In genomic region chrX:169173796-169174195, GRCm38 (mm10) we compare ENCODE assay signal across 17 mouse cellular contexts. TPM values are rescaled to one million over a fixed set of nuclear protein-coding genes. Genes with fewer than 3 reads are reported as not detected.
A peak's percentile ranks its signal among the peaks of the same experiment; 100 is the strongest.
DNase-seq lines count a peak whose midpoint lies in the region; ATAC-seq and TF ChIP-seq lines count a peak whose summit lies in the region.
"Had no signal": no experiment of that assay in that cellular context is flagged by ENCODE, and none has a peak within 500 bp of the region (broad histone marks: within the 10 kb centered on the region; RNA-seq: fewer than 3 reads in every experiment).

No protein-coding gene starts in this region.

- H3K4me3 ChIP-seq in liver, adult 2 months (ENCODE audit: insufficient read depth, low read depth, low read length), result no peak overlapping the region
- H3K4me3 ChIP-seq in liver, embryonic 11.5 days (ENCODE audit: low read depth, low read length), result no peak overlapping the region
- no peak overlapping the region for H3K4me3 ChIP-seq in midbrain, postnatal 0 days (ENCODE audit: low read depth, low read length)
- H3K4me3 ChIP-seq: erythroblast, embryonic 14.5 days; heart, adult 2 months; lung, embryonic 15.5 days; midbrain, embryonic 13.5 days had no signal

- H3K79me2 ChIP-seq in liver, adult 2 months (ENCODE audit: control insufficient read depth, insufficient read depth, low read length), result no peaks in the 10 kb centered on the region

- H3K9ac ChIP-seq in liver, adult 2 months (ENCODE audit: low read depth, low read length), result no peak overlapping the region
- no peak overlapping the region for H3K9ac ChIP-seq in liver, embryonic 11.5 days (ENCODE audit: low read depth, low read length)
- H3K9ac ChIP-seq in midbrain, postnatal 0 days (replicated peaks; ENCODE audit: low read length, poor library complexity, severe bottlenecking), result no peak overlapping the region
- H3K9ac ChIP-seq: lung, embryonic 15.5 days; midbrain, embryonic 13.5 days had no signal

- peak; percentile 91 for DNase-seq in heart, adult 11 months
- DNase-seq in heart, postnatal 25 days (ENCODE audit: low spot score), result no peak
- DNase-seq in liver, adult 2 months (ENCODE audit: extremely low read depth, low read depth, low spot score), result peak; percentile 51
- no peak for DNase-seq in liver, embryonic 11.5 days (ENCODE audit: low spot score)
- peak; percentile 34 for DNase-seq in gastrocnemius, adult 18-20 months (ENCODE audit: low spot score)
- peak; percentile 16 for DNase-seq in lung, postnatal 25 days (ENCODE audit: low spot score)
- no peak for DNase-seq in left cerebral cortex, postnatal 4 days
- no peak for DNase-seq in midbrain, postnatal 0 days (ENCODE audit: low spot score)
- DNase-seq: B cell, adult 2 months; cerebellum, adult 8-10 months; layer of hippocampus, adult 9-11 months had no signal

- H3K4me1 ChIP-seq in liver, adult 2 months (ENCODE audit: control insufficient read depth, insufficient read depth, low read length), result peaks cover 2% of the 10 kb centered on the region; the same call in 1 of the 2 replicates
- no peaks in the 10 kb centered on the region for H3K4me1 ChIP-seq in liver, embryonic 11.5 days (replicated peaks; ENCODE audit: control insufficient read depth, insufficient read depth, low read length)
- no peaks in the 10 kb centered on the region for H3K4me1 ChIP-seq in midbrain, postnatal 0 days (ENCODE audit: insufficient read depth, low read length)
- H3K4me1 ChIP-seq: lung, embryonic 15.5 days; midbrain, embryonic 13.5 days had no signal

- no peak for TF ChIP-seq POLR2A in liver, adult 2 months (IDR thresholded peaks at IDR 0.05; ENCODE audit: extremely low read depth, insufficient read depth, low read length)

- no peak for TF ChIP-seq CTCF in liver, adult 2 months (IDR thresholded peaks at IDR 0.05; ENCODE audit: low read depth, low read length)
- no peak for TF ChIP-seq CTCF in midbrain, postnatal 0 days (IDR thresholded peaks at IDR 0.05)

- ATAC-seq in liver, embryonic 11.5 days (replicated peaks; ENCODE audit: low FRiP score), result no peak
- ATAC-seq in midbrain, postnatal 0 days (ENCODE audit: low FRiP score), result no peak
- ATAC-seq: midbrain, embryonic 13.5 days had no signal

- no CpG with 5 or more reads among the region's 1 CpGs for WGBS in liver, adult 2 months
- 67% methylated on average over 1 of the region's 1 CpGs for WGBS in liver, embryonic 11.5 days
- 67% methylated on average over 1 of the region's 1 CpGs for WGBS in midbrain, postnatal 0 days

- intact Hi-C loops in heart, postnatal 25 days (cut with DNase I), result no loop called here
- intact Hi-C loops in left cerebral cortex, postnatal 4 days (cut with DNase I), result no loop called here

- no peak overlapping the region for H3K4me2 ChIP-seq in liver, embryonic 11.5 days
- H3K4me2 ChIP-seq in midbrain, postnatal 0 days (ENCODE audit: low read depth, low read length, poor library complexity, severe bottlenecking), result no peak overlapping the region
- H3K4me2 ChIP-seq: lung, embryonic 15.5 days; midbrain, embryonic 13.5 days had no signal

- no peak overlapping the region for H3K27ac ChIP-seq in liver, adult 2 months (replicated peaks; ENCODE audit: insufficient read depth, low read depth, low read length)
- no peak overlapping the region for H3K27ac ChIP-seq in liver, embryonic 11.5 days (ENCODE audit: low read depth, low read length)
- no peak overlapping the region for H3K27ac ChIP-seq in midbrain, postnatal 0 days (ENCODE audit: low read depth, low read length)
- H3K27ac ChIP-seq: heart, adult 2 months; lung, embryonic 15.5 days; midbrain, embryonic 13.5 days had no signal

- H3K27me3 ChIP-seq in liver, adult 2 months (ENCODE audit: control insufficient read depth, insufficient read depth, low read length), result no peaks in the 10 kb centered on the region
- H3K27me3 ChIP-seq in liver, embryonic 11.5 days (replicated peaks; ENCODE audit: control insufficient read depth, insufficient read depth, low read length), result peaks cover 2% of the 10 kb centered on the region; the same call in 1 of the 2 replicates
- H3K27me3 ChIP-seq in midbrain, postnatal 0 days (ENCODE audit: insufficient read depth, low read length), result no peaks in the 10 kb centered on the region
- H3K27me3 ChIP-seq: lung, embryonic 15.5 days had no signal

- H3K36me3 ChIP-seq in liver, adult 2 months (ENCODE audit: control insufficient read depth, insufficient read depth, low read length), result no peaks in the 10 kb centered on the region
- no peaks in the 10 kb centered on the region for H3K36me3 ChIP-seq in liver, embryonic 11.5 days (ENCODE audit: control insufficient read depth, insufficient read depth, low read length)
- H3K36me3 ChIP-seq in midbrain, postnatal 0 days (ENCODE audit: insufficient read depth, low read length), result no peaks in the 10 kb centered on the region
- H3K36me3 ChIP-seq: lung, embryonic 15.5 days; midbrain, embryonic 13.5 days had no signal

- no peaks in the 10 kb centered on the region for H3K9me3 ChIP-seq in liver, embryonic 11.5 days (ENCODE audit: control insufficient read depth, low read length)
- no peaks in the 10 kb centered on the region for H3K9me3 ChIP-seq in midbrain, postnatal 0 days (ENCODE audit: low read length)
- H3K9me3 ChIP-seq: lung, embryonic 15.5 days; midbrain, embryonic 13.5 days had no signal

RNA-seq across cellular contexts. Expression of gene Amelx, which starts 13.2 kb away (rescaled TPM):
- not detected for total RNA-seq in heart, postnatal 25 days (2021)
- not detected in 2 replicates for total RNA-seq in liver, adult 2 months (2014; rRNA removed)
- not detected in 2 replicates for polyA plus RNA-seq in liver, adult 2 months (2012; rRNA removed)
- polyA plus RNA-seq in liver, embryonic 11.5 days (2014; fragmentation: Nextera tagmentation; extraction: Ambion mirVana), result not detected in 2 replicates
- not detected for total RNA-seq in gastrocnemius, adult 18-20 months (2021)
- total RNA-seq in left cerebral cortex, postnatal 4 days (2021), result 1 to 10 TPM; 1.5 to 2.4 TPM
- not detected in 2 replicates for total RNA-seq in midbrain, postnatal 0 days (2014; rRNA removed)
- not detected in 2 replicates for polyA plus RNA-seq in midbrain, postnatal 0 days (2015; fragmentation: Nextera tagmentation; extraction: Ambion mirVana)
- total RNA-seq: ES-E14; heart, adult 2 months had no signal
- polyA plus RNA-seq: erythroblast, embryonic 14.5 days; heart, adult 2 months; limb, embryonic 11.5 days; midbrain, embryonic 13.5 days had no signal

Comparison
In these comparisons a context has a peak if more than half of its experiments do, and no peak if none do; other contexts are left out.
1. DNase-seq: peak in heart, adult 11 months (single experiment), liver, adult 2 months (single experiment), gastrocnemius, adult 18-20 months (single experiment) and lung, postnatal 25 days (single experiment); none in heart, postnatal 25 days (single experiment), liver, embryonic 11.5 days (single experiment), left cerebral cortex, postnatal 4 days (single experiment) and midbrain, postnatal 0 days (single experiment).